8 mouse cellular contexts compared by ENCODE assay signal in the genomic region with DNA sequence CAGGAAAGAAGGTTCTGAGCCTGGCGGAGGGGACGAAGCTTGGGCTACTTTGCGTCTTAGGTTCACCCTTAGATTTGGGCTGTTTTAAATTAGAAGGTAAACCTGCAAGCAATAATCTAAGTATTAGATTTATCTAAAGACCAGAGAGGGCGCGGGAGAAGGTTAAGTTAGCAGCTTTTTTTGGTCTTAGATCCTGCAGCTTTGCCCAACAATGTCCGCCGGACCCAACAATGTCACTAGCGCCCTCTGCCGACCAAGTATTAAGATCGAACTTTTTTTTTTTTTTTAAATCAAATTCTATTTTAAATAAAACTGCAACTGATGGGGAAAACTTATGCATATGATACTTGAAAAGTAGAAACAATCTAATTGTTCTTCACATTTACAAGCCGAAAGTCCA. TPM values are rescaled to one million over a fixed set of nuclear protein-coding genes. Genes with fewer than 3 reads are reported as not detected.
DNase-seq lines count a peak whose midpoint lies in the region; ATAC-seq and TF ChIP-seq lines count a peak whose summit lies in the region.

No protein-coding gene starts in this region.

- H3K36me3 ChIP-seq in midbrain, embryonic 11.5 days (ENCODE audit: control insufficient read depth, insufficient read depth, low read length), result no peaks in the 10 kb centered on the region
- peaks cover 11% of the 10 kb centered on the region for H3K36me3 ChIP-seq in midbrain, embryonic 13.5 days
- no peaks in the 10 kb centered on the region for H3K36me3 ChIP-seq in heart, embryonic 10.5 days
- no peaks in the 10 kb centered on the region; the same call in 1 of the 2 replicates for H3K36me3 ChIP-seq in liver, postnatal 0 days (replicated peaks; ENCODE audit: insufficient read depth, low read length)

- 37% methylated on average over 11 of the region's 11 CpGs for WGBS in midbrain, embryonic 11.5 days
- 41% methylated on average over 11 of the region's 11 CpGs for WGBS in midbrain, embryonic 13.5 days
- WGBS in heart, embryonic 10.5 days, result 37% methylated on average over 11 of the region's 11 CpGs
- 30% methylated on average over 11 of the region's 11 CpGs for WGBS in liver, postnatal 0 days (ENCODE audit: insufficient replicate concordance)

- H3K4me3 ChIP-seq in midbrain, embryonic 11.5 days (ENCODE audit: low read depth, low read length), result no peak overlapping the region
- no peak overlapping the region for H3K4me3 ChIP-seq in midbrain, embryonic 13.5 days (replicated peaks)
- H3K4me3 ChIP-seq in brown adipose tissue, adult 24 weeks (ENCODE audit: insufficient read depth, low read depth, low read length), result 0 out of 2 replicates have a peak overlapping the region, but pooled peaks have one; percentile 12
- 0 out of 2 replicates have a peak overlapping the region, but pooled peaks have one; percentile 18 for H3K4me3 ChIP-seq in heart, embryonic 10.5 days
- H3K4me3 ChIP-seq in liver, postnatal 0 days (ENCODE audit: low read depth, low read length), result peak overlapping the region; percentile 27; the same call in 1 of the 2 replicates

- no peak for ATAC-seq in midbrain, embryonic 11.5 days (ENCODE audit: low FRiP score)
- no peak for ATAC-seq in midbrain, embryonic 13.5 days
- 0 out of 2 replicates have a peak, but pooled peaks have one; percentile 20 for ATAC-seq in liver, postnatal 0 days
- ATAC-seq in megakaryocyte-erythroid progenitor cell, adult 5-6 weeks (replicated peaks; ENCODE audit: low FRiP score, low TSS enrichment, poor library complexity, severe bottlenecking), result no peak

- no peaks in the 10 kb centered on the region for H3K27me3 ChIP-seq in midbrain, embryonic 11.5 days (ENCODE audit: control insufficient read depth, insufficient read depth, low read length)
- H3K27me3 ChIP-seq in midbrain, embryonic 13.5 days, result no peaks in the 10 kb centered on the region
- no peaks in the 10 kb centered on the region for H3K27me3 ChIP-seq in heart, embryonic 10.5 days (ENCODE audit: insufficient read depth, poor library complexity, severe bottlenecking)
- no peaks in the 10 kb centered on the region for H3K27me3 ChIP-seq in liver, postnatal 0 days (ENCODE audit: insufficient read depth, low read length)

- peak; percentile 61 for TF ChIP-seq CTCF in liver, postnatal 0 days (IDR thresholded peaks at IDR 0.05; ENCODE audit: low read depth)

- H3K27ac ChIP-seq in midbrain, embryonic 11.5 days (ENCODE audit: low read depth, low read length), result no peak overlapping the region
- no peak overlapping the region for H3K27ac ChIP-seq in midbrain, embryonic 13.5 days
- H3K27ac ChIP-seq in brown adipose tissue, adult 24 weeks (replicated peaks; ENCODE audit: low read depth, low read length), result no peak overlapping the region
- H3K27ac ChIP-seq in heart, embryonic 10.5 days, result peak overlapping the region; percentile 25; the same call in 1 of the 2 replicates
- H3K27ac ChIP-seq in liver, postnatal 0 days (ENCODE audit: low read depth), result peak overlapping the region; percentile 77

- H3K9me3 ChIP-seq in midbrain, embryonic 11.5 days (ENCODE audit: control insufficient read depth, low read length), result no peaks in the 10 kb centered on the region
- no peaks in the 10 kb centered on the region for H3K9me3 ChIP-seq in midbrain, embryonic 13.5 days
- H3K9me3 ChIP-seq in heart, embryonic 10.5 days, result no peaks in the 10 kb centered on the region
- no peaks in the 10 kb centered on the region for H3K9me3 ChIP-seq in liver, postnatal 0 days (ENCODE audit: low read length)

- TF ChIP-seq EP300 in liver, postnatal 0 days (IDR thresholded peaks at IDR 0.05; ENCODE audit: low read depth), result no peak

- H3K4me1 ChIP-seq in midbrain, embryonic 11.5 days (ENCODE audit: control insufficient read depth, insufficient read depth, low read length), result no peaks in the 10 kb centered on the region
- peaks cover 6% of the 10 kb centered on the region; the same call in 1 of the 2 replicates for H3K4me1 ChIP-seq in midbrain, embryonic 13.5 days (replicated peaks)
- H3K4me1 ChIP-seq in brown adipose tissue, adult 24 weeks (ENCODE audit: control insufficient read depth, insufficient read depth, insufficient read length, low read length), result no peaks in the 10 kb centered on the region
- peaks cover 6% of the 10 kb centered on the region for H3K4me1 ChIP-seq in heart, embryonic 10.5 days
- no peaks in the 10 kb centered on the region; the same call in 1 of the 2 replicates for H3K4me1 ChIP-seq in liver, postnatal 0 days (ENCODE audit: insufficient read depth)

- no peak overlapping the region for H3K4me2 ChIP-seq in midbrain, embryonic 11.5 days
- no peak overlapping the region for H3K4me2 ChIP-seq in midbrain, embryonic 13.5 days (replicated peaks)
- H3K4me2 ChIP-seq in liver, postnatal 0 days (ENCODE audit: low read depth, low read length), result peak overlapping the region; percentile 64

- H3K9ac ChIP-seq in midbrain, embryonic 11.5 days (ENCODE audit: low read length), result no peak overlapping the region
- no peak overlapping the region for H3K9ac ChIP-seq in midbrain, embryonic 13.5 days (replicated peaks)
- H3K9ac ChIP-seq in liver, postnatal 0 days (replicated peaks), result peak overlapping the region; percentile 44; the same call in 1 of the 2 replicates

- DNase-seq in adrenal gland, adult 18-20 months (ENCODE audit: low spot score in 2 of 2), result peak; percentile 31 to 57
- no peak for DNase-seq in adrenal gland, adult 8-10 months
- peak; percentile 87 for DNase-seq in midbrain, embryonic 11.5 days (ENCODE audit: low spot score, missing footprints)
- DNase-seq in heart, embryonic 10.5 days (ENCODE audit: low spot score), result no peak
- peak; percentile 66 for DNase-seq in liver, postnatal 0 days

RNA-seq across cellular contexts. Expression of gene Cdkl4, which starts 18.6 kb away (rescaled TPM):
- total RNA-seq in adrenal gland, adult 18-20 months (2021), result under 1 TPM; 0.10 TPM
- under 1 TPM in 3 of 4 experiments, not detected in 1; 0.19 to 0.40 (median 0.21) TPM for total RNA-seq in adrenal gland, adult 8-10 months (2022)
- polyA plus RNA-seq in midbrain, embryonic 11.5 days (2014; fragmentation: Nextera tagmentation; extraction: Ambion mirVana), result 1.4 and 2.0 TPM in 2 replicates
- polyA plus RNA-seq in midbrain, embryonic 13.5 days (2015; fragmentation: Nextera tagmentation; extraction: Ambion mirVana), result 1.8 and 2.9 TPM in 2 replicates
- polyA plus RNA-seq in brown adipose tissue, adult 24 weeks (2012; ENCODE audit: insufficient read depth, insufficient read length, missing spikeins), result not detected in 2 replicates
- 0.07 and 0.24 TPM in 2 replicates for polyA plus RNA-seq in heart, embryonic 10.5 days (2016; fragmentation: Nextera tagmentation; extraction: Ambion mirVana)
- 0.17 and 0.34 TPM in 2 replicates for polyA plus RNA-seq in liver, postnatal 0 days (2015; fragmentation: Nextera tagmentation; extraction: Ambion mirVana)
- 1.3 TPM in 1 of 2 replicates, not detected in the other for total RNA-seq in megakaryocyte-erythroid progenitor cell, adult 5-6 weeks (2014; fragmentation: Nextera tagmentation)
- total RNA-seq in megakaryocyte-erythroid progenitor cell, adult 5-6 weeks (2017), result 0.72 TPM in 1 of 2 replicates, not detected in the other

Comparison
In these comparisons a context has a peak if more than half of its experiments do, and no peak if none do; other contexts are left out.
1. DNase-seq: peak in adrenal gland, adult 18-20 months (2 of 2), midbrain, embryonic 11.5 days (single experiment) and liver, postnatal 0 days (single experiment); none in adrenal gland, adult 8-10 months (single experiment) and heart, embryonic 10.5 days (single experiment).
2. H3K27ac ChIP-seq: peak in heart, embryonic 10.5 days (single experiment) and liver, postnatal 0 days (single experiment); none in midbrain, embryonic 11.5 days (single experiment), midbrain, embryonic 13.5 days (single experiment) and brown adipose tissue, adult 24 weeks (single experiment).
3. H3K4me3 ChIP-seq: peak in brown adipose tissue, adult 24 weeks (single experiment), heart, embryonic 10.5 days (single experiment) and liver, postnatal 0 days (single experiment); none in midbrain, embryonic 11.5 days (single experiment) and midbrain, embryonic 13.5 days (single experiment).